Mouse (Mus musculus) cerebellum, adult 9-10 months (tissue): ENCODE data around the gene Zc3h10.
A peak's percentile ranks its signal among the peaks of the same experiment; 100 is the strongest.

Source experiments
- DNase-seq: peaks from one replicate; pipeline ENCODE4 v3.0.0; 2022

Gene Zc3h10

DNA sequence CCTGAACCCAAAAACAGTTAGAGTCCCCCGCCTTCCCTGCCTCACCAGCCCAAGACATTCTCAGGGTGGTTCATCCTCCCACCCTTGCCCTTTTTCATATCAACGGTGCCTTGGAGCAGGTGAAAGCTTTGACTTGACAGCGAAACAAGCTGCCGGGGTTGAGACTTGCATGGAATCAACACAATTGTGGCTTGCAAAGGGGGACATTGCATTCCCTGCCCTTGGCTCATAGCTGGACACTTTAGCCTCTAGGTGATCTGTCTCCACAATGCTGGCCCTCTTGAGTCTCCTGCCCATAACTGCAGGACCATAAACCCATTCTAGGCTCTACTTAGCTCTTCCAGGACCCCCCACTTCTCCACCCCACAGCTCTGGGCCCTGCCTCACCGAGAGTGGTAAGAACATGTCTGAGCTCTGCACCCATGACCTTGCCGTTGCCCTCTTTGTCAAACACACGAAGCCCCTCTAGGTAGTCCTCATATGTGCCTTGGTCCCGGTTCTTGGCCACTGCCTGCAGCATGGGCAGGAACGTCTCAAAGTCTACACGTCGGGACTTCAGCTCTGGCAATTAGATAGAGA, 52.8 kb downstream of the Zc3h10 start:
- DNase-seq = peak; percentile 66

DNA sequence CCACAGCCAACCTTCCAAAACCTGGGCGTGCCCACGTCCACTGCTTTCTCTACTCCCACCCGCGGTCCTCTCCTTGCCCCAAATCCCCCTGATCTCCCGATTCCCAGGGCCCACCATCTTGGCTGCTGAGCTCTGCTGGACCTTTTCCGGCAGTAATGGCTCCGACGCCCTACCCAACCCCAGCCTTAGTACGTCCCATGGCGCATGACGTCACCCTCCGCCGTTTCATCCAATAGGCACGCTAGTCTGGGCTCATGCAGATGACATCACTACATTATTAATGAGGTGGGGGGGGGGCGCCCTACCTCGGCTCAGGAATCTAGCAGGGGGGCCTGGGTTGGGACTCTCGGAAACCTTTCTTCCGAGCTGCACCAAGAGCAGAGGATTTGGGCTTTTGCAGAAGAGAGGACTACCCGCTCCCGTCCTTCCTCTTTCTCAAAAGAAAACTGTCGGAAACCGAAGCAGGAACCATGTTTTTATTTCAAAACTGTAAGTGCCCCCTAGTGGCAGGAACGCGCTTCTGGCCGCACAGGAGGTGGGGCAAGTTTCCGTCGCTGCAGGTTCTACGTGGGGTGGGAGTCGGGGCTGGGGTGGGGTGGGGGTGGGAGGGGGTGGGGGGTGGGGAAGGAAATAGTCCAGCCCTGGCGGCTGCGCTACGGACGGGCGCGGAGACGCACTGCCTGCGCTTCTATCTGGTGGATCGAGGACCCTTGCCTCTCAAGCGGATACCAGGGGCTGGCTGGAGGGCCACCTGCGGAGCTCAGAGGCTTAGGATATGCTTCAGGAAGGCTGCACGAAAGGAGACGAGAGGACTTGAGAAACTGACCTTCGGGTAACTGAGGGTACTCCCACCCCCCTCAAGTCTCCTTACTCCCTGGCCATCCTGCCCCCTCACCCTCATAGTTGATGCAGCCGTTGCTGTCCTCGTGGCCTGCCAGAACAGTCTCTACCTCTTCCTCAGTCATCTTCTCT, 53.6 kb downstream of the Zc3h10 start, which contains the start of gene Myl6:
Gene Myl6, minus strand, starts transcription at position 451 of the 972 bp plus-strand sequence.
- DNase-seq = peak; percentile 99

DNA sequence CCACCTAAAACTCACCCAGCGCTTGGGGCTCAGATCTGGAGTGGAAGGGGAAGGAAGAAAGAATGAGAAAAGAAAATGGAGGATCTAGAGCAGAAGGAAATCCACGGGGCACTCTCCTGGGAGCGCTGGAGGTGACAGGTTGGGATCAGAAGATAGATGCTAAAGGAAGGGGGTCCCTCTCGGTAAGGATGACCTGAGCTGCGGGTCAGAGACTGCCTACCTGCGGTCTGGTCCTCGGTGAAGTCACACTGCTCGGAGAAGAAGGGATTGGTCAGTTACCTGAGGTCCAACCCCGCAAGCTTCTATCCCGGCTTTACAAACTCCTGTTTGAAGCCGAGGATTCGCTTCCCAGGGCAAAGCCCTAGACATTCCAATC, 54.3 kb downstream of the Zc3h10 start:
- DNase-seq = no peak

DNA sequence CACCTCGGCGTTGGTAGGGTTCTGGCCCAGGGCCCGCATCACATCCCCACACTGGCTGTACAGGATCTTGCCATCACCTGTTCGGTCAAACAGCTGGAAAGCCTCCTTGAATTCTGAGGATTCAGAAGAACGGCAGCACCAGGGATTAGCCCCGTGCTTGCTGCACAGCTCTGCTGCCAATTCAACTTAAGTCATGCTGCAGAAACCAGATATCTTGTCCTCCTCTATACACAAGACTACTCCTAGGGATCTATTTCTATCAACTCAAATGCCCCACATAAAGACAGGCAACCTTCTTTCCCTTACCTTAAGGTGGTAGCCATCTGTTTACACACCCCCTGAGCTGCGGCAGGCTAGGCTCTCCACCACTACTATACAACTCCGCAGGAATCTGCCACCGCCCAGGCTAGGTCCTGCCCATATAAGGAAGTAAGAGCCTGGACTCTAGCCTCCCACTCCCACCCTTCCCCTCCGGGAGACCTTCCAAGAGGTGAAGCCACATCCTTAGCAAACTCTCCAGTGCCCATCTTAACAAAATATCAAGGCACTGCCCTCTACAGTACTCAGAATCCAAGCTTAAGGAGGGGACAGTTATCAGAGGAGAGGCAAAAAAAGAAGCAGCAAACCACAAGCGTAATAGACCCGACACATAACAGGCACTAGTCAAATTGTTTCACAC, 54.8 kb downstream of the Zc3h10 start:
- peak; percentile 71 for DNase-seq

DNA sequence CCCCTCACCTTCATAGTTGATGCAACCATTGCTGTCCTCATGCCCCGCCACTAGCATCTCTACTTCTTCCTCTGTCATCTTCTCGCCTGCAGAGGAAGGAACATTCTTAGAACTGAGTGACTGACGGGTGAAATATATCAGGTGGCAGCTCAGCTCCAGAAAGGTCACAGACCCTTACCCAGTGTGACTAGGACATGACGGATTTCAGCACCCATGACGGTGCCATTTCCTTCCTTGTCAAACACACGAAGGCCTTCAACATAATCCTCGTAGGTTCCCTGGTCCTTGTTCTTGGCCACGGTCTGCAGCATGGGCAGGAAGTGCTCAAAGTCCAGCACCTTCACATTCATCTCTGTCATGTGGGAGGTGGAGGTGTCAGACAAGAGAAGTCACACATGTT, 55.5 kb downstream of the Zc3h10 start:
- peak; percentile 43 for DNase-seq
